Mouse (Mus musculus): Measurements from ENCODE around the gene Vps72.

The Vps72 gene

GRCm38 (mm10) chr3:95164840-95165239 lies 54.0 kb downstream of the Vps72 start:
- no peak for DNase-seq (ENCODE audit: low read depth)

DNA sequence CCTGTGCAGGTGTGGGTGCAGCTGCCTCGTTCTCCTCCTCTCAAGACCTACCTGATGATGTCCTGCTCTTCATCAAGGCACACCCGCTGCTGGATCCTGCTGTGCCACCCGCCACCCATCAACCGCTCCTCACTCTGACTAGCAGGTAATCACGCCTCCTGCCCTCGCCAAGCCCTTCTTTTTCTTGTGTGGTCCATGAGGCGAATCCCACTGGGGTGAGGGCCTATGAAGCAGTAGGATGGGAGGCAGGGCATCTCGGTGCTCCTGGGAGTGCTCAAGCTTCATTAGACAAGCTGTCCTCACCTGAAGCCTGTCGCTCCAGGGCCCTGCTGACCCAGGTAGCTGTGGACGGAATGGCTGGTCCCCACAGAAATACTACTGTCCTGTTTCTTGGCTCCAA lies 59.2 kb downstream of the Vps72 start:
- no peak for DNase-seq (ENCODE audit: low read depth)

DNA sequence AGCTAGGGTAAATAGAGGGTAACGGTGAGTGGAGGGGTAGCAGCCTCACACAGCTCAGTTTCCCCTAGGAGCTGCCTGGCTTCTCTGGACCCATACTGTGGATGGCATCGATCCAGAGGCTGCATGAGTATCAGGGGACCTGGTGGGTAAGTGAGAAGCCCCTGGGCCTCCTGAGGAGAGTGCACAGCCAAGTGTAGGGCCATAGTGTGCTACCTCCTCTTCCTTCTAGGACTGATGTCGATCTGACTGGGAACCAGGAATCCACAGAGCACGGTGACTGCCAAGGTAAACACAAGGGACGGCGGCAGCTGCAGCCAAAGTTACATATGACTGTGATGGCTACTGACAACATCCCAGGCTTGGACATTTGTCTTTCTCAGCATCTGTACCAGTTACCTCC lies 60.3 kb downstream of the Vps72 start:
- no peak for DNase-seq (ENCODE audit: low read depth)

Measured in NIH3T3 (cell line).